Mouse (Mus musculus): ENCODE results near the gene Gipc2.

Gene Gipc2

GRCm38 (mm10) chr3:152064166-152064565 is 101.9 kb downstream of the Gipc2 start:
- DNase-seq, result no peak

- no peak for DNase-seq
Measured at GRCm38 (mm10) chr3:152062806-152063205, 103.2 kb downstream of the Gipc2 start.

GRCm38 (mm10) chr3:152061145-152061544 is 104.9 kb downstream of the Gipc2 start:
- no peak for DNase-seq

GRCm38 (mm10) chr3:152058235-152058634 is 107.8 kb downstream of the Gipc2 start:
- DNase-seq, result no peak

- DNase-seq, result no peak
Measured at GRCm38 (mm10) chr3:152054260-152054659, 111.8 kb downstream of the Gipc2 start.

- DNase-seq, result no peak
Measured at GRCm38 (mm10) chr3:152051959-152052358, 114.1 kb downstream of the Gipc2 start.

- DNase-seq, result no peak
Measured at GRCm38 (mm10) chr3:152047914-152048313, 118.1 kb downstream of the Gipc2 start.

GRCm38 (mm10) chr3:152046895-152047294 is 119.1 kb downstream of the Gipc2 start:
- no peak for DNase-seq
